Mouse (Mus musculus) heart, embryonic 16.5 days (tissue): ENCODE data around the gene Neurl3. TPM values are rescaled to one million over a fixed set of nuclear protein-coding genes. Genes with fewer than 3 reads are reported as not detected.

Experiments used
- ATAC-seq: fragments of 200-750 bp; cut with Nextera tagmentation; replicated peaks from 2 replicates; pipeline ENCODE4 v1.8.0; 2017; ENCODE audit warnings: moderate number of reproducible peaks; ENCODE audit not compliant: insufficient read depth, low FRiP score; ENCODE audit errors: extremely low read depth
- H3K27ac ChIP-seq: fragments of 300-500 bp; sonication (generic); 2 replicates; pipeline ENCODE4 v1.5.1; 2014; ENCODE audit warnings: mild to moderate bottlenecking, low read length, control low read depth, moderate library complexity
- H3K27me3 ChIP-seq: fragments of 300-500 bp; sonication (generic); 2 replicates; pipeline ENCODE4 v1.6.1; 2014; ENCODE audit warnings: low read length, mixed read lengths; ENCODE audit not compliant: control insufficient read depth, insufficient read depth
- H3K36me3 ChIP-seq: fragments of 300-500 bp; sonication (generic); 2 replicates; pipeline ENCODE4 v1.6.1; 2014; ENCODE audit not compliant: control insufficient read depth, insufficient read depth
- H3K4me1 ChIP-seq: fragments of 300-500 bp; sonication (generic); 2 replicates; pipeline ENCODE4 v1.6.1; 2014; ENCODE audit warnings: low read length, mixed read lengths; ENCODE audit not compliant: control insufficient read depth, insufficient read depth
- H3K4me2 ChIP-seq: fragments of 300-500 bp; sonication (generic); 2 replicates; pipeline ENCODE4 v1.6.1; 2014; ENCODE audit warnings: low read depth, mild to moderate bottlenecking, control low read depth, low read length
- H3K4me3 ChIP-seq: fragments of 300-500 bp; sonication (generic); 2 replicates; pipeline ENCODE4 v1.5.1; 2014; ENCODE audit warnings: mild to moderate bottlenecking, control low read depth, low read length
- H3K9ac ChIP-seq: fragments of 300-500 bp; sonication (generic); 2 replicates; pipeline ENCODE4 v1.6.1; 2014; ENCODE audit warnings: low read length, control low read depth
- H3K9me3 ChIP-seq: fragments of 300-500 bp; sonication (generic); replicated peaks from 2 replicates; pipeline ENCODE4 v1.6.1; 2016; ENCODE audit warnings: low read length; ENCODE audit not compliant: control insufficient read depth
- WGBS: fragments of 180-500 bp; shearing (Covaris S2); extraction: QIAGEN DNeasy Blood & Tissue Kit; methylation state at CpG from one replicate; pipeline ENCODE4 v1.1.7; 2014; 5-methylcytosine and 5-hydroxymethylcytosine counted together
- polyA plus RNA-seq: library from polyadenylated mRNA; unstranded; fragments of >200 nt; fragmentation: Nextera tagmentation; extraction: Ambion mirVana; gene quantifications from 2 replicates; pipeline ENCODE4 v1.2.1, GENCODE M21; 2015

Gene Neurl3
- polyA plus RNA-seq, 1 experiment from 2014 or later: 5.3 TPM

GRCm38 (mm10) chr1:36280938-36281337, 6.5 kb upstream of the Neurl3 start:
- Histone ChIP-seq H3K9ac (no peak overlapping the region), H3K36me3 (no peaks in the 10 kb centered on the region), H3K27me3 (no peaks in the 10 kb centered on the region), H3K27ac (no peak overlapping the region), H3K4me3 (no peak overlapping the region), H3K4me2 (no peak overlapping the region), H3K9me3 (no peaks in the 10 kb centered on the region), H3K4me1 (no peaks in the 10 kb centered on the region)
- 82% methylated on average over 3 of the region's 3 CpGs for WGBS
- no peak for ATAC-seq

GRCm38 (mm10) chr1:36279202-36279601, 4.7 kb upstream of the Neurl3 start:
- no peak overlapping the region for H3K4me2 ChIP-seq
- no peak for ATAC-seq
- no peaks in the 10 kb centered on the region for H3K4me1 ChIP-seq
- WGBS: 15% methylated on average over 3 of the region's 3 CpGs
- no peaks in the 10 kb centered on the region for H3K27me3 ChIP-seq
- H3K36me3 ChIP-seq: no peaks in the 10 kb centered on the region
- no peaks in the 10 kb centered on the region for H3K9me3 ChIP-seq
- H3K27ac ChIP-seq: no peak overlapping the region
- H3K9ac ChIP-seq: no peak overlapping the region
- no peak overlapping the region for H3K4me3 ChIP-seq

GRCm38 (mm10) chr1:36277267-36278060, 3.0 kb upstream of the Neurl3 start:
- Histone ChIP-seq H3K27me3 (no peaks in the 10 kb centered on the region), H3K4me1 (peaks cover 12% of the 10 kb centered on the region), H3K9me3 (no peaks in the 10 kb centered on the region), H3K9ac (no peak overlapping the region), H3K4me2 (no peak overlapping the region), H3K36me3 (no peaks in the 10 kb centered on the region), H3K4me3 (no peak overlapping the region), H3K27ac (no peak overlapping the region)
- ATAC-seq: no peak
- WGBS: 23% methylated on average over 7 of the region's 7 CpGs

- H3K9ac ChIP-seq: no peak overlapping the region
- H3K4me3 ChIP-seq: no peak overlapping the region
- no peak overlapping the region for H3K4me2 ChIP-seq
- H3K9me3 ChIP-seq: no peaks in the 10 kb centered on the region
- H3K36me3 ChIP-seq: no peaks in the 10 kb centered on the region
- no peaks in the 10 kb centered on the region for H3K27me3 ChIP-seq
- 70% methylated on average over 13 of the region's 13 CpGs for WGBS
- peaks cover 26% of the 10 kb centered on the region for H3K4me1 ChIP-seq
- no peak overlapping the region for H3K27ac ChIP-seq
- no peak for ATAC-seq
These were observed 1.3 kb upstream of the Neurl3 start for GRCm38 (mm10) chr1:36275635-36276389.

- Histone ChIP-seq H3K4me2 (peak overlapping the region; percentile 28), H3K36me3 (no peaks in the 10 kb centered on the region), H3K9me3 (no peaks in the 10 kb centered on the region), H3K9ac (peak overlapping the region; percentile 7), H3K27me3 (no peaks in the 10 kb centered on the region), H3K27ac (peak overlapping the region; percentile 63), H3K4me1 (peaks cover 38% of the 10 kb centered on the region), H3K4me3 (peak overlapping the region; percentile 2)
- WGBS: 5% methylated on average over 9 of the region's 9 CpGs
- peak; percentile 20; the same call in 1 of the 2 replicates for ATAC-seq
These were observed 1.2 kb downstream of the Neurl3 start for GRCm38 (mm10) chr1:36273288-36273687.

- peak overlapping the region; percentile 2 for H3K4me3 ChIP-seq
- H3K27ac ChIP-seq: peak overlapping the region; percentile 63
- 27% methylated on average over 5 of the region's 5 CpGs for WGBS
- H3K4me1 ChIP-seq: peaks cover 38% of the 10 kb centered on the region
- peak overlapping the region; percentile 28; the same call in 1 of the 2 replicates for H3K4me2 ChIP-seq
- H3K9me3 ChIP-seq: no peaks in the 10 kb centered on the region
- no peaks in the 10 kb centered on the region for H3K27me3 ChIP-seq
- no peaks in the 10 kb centered on the region for H3K36me3 ChIP-seq
- ATAC-seq: 0 out of 2 replicates have a peak, but pooled peaks have one; percentile 25
- no peak overlapping the region for H3K9ac ChIP-seq
These were observed 1.9 kb downstream of the Neurl3 start for GRCm38 (mm10) chr1:36272546-36272945.

GRCm38 (mm10) chr1:36271516-36272230, 2.8 kb downstream of the Neurl3 start:
- Histone ChIP-seq H3K4me2 (peak overlapping the region; percentile 1; the same call in 1 of the 2 replicates), H3K36me3 (no peaks in the 10 kb centered on the region), H3K27me3 (no peaks in the 10 kb centered on the region), H3K9me3 (no peaks in the 10 kb centered on the region), H3K27ac (peak overlapping the region; percentile 13), H3K9ac (no peak overlapping the region), H3K4me3 (no peak overlapping the region), H3K4me1 (peaks cover 38% of the 10 kb centered on the region)
- WGBS: 68% methylated on average over 8 of the region's 8 CpGs
- no peak for ATAC-seq

GRCm38 (mm10) chr1:36270666-36271065, 3.8 kb downstream of the Neurl3 start:
- WGBS: 43% methylated on average over 3 of the region's 3 CpGs
- H3K4me3 ChIP-seq: no peak overlapping the region
- no peaks in the 10 kb centered on the region for H3K36me3 ChIP-seq
- ATAC-seq: peak; percentile 41; the same call in 1 of the 2 replicates
- no peak overlapping the region for H3K9ac ChIP-seq
- H3K4me2 ChIP-seq: no peak overlapping the region
- H3K27ac ChIP-seq: peak overlapping the region; percentile 55
- H3K9me3 ChIP-seq: no peaks in the 10 kb centered on the region
- H3K4me1 ChIP-seq: peaks cover 38% of the 10 kb centered on the region
- no peaks in the 10 kb centered on the region for H3K27me3 ChIP-seq
